Mouse (Mus musculus) MN1 (cell line): ENCODE measurements around the gene Plcg2.

ENCODE experiments used
- DNase-seq: peaks from one replicate; pipeline ENCODE4 v3.0.0-alpha.2; 2016; ENCODE audit warnings: low spot score

Plcg2 gene

GRCm38 (mm10) chr8:117637462-117637861 lies 139.4 kb downstream of the Plcg2 start:
- DNase-seq = no peak

- no peak for DNase-seq
These were observed 141.5 kb downstream of the Plcg2 start for GRCm38 (mm10) chr8:117639631-117640030.

GRCm38 (mm10) chr8:117645486-117645885 lies 147.4 kb downstream of the Plcg2 start:
- no peak for DNase-seq

GRCm38 (mm10) chr8:117646020-117646419 lies 147.9 kb downstream of the Plcg2 start:
- DNase-seq = no peak

- no peak for DNase-seq
These were observed 148.3 kb downstream of the Plcg2 start for GRCm38 (mm10) chr8:117646440-117646839.

- DNase-seq = no peak
These were observed 154.2 kb downstream of the Plcg2 start for GRCm38 (mm10) chr8:117652318-117652717.

- DNase-seq = no peak
These were observed 160.9 kb downstream of the Plcg2 start for GRCm38 (mm10) chr8:117658990-117659389.

- no peak for DNase-seq
These were observed 162.4 kb downstream of the Plcg2 start for GRCm38 (mm10) chr8:117660358-117661031.

- DNase-seq = no peak
These were observed 169.4 kb downstream of the Plcg2 start for GRCm38 (mm10) chr8:117667349-117668124.

GRCm38 (mm10) chr8:117670461-117670860 lies 172.4 kb downstream of the Plcg2 start:
- DNase-seq = no peak

GRCm38 (mm10) chr8:117672558-117672957 lies 174.5 kb downstream of the Plcg2 start:
- no peak for DNase-seq

GRCm38 (mm10) chr8:117673430-117673830 lies 175.3 kb downstream of the Plcg2 start, which contains the start of gene Sdr42e1:
Gene Sdr42e1 (minus strand): TSS chr8:117673689.
- no peak for DNase-seq

- no peak for DNase-seq
These were observed 177.1 kb downstream of the Plcg2 start for GRCm38 (mm10) chr8:117675171-117675570.

GRCm38 (mm10) chr8:117676460-117676859 lies 178.4 kb downstream of the Plcg2 start:
- no peak for DNase-seq

- DNase-seq = no peak
These were observed 178.9 kb downstream of the Plcg2 start for GRCm38 (mm10) chr8:117677011-117677410.

- DNase-seq = no peak
These were observed 180.6 kb downstream of the Plcg2 start for GRCm38 (mm10) chr8:117678650-117679049.

- DNase-seq = no peak
These were observed 185.9 kb downstream of the Plcg2 start for GRCm38 (mm10) chr8:117683925-117684472.

GRCm38 (mm10) chr8:117684504-117684903 lies 186.4 kb downstream of the Plcg2 start:
- no peak for DNase-seq
